Mouse (Mus musculus) right cerebral cortex, adult 2 months (tissue): Measurements from ENCODE around the gene Lck.
A peak's percentile ranks its signal among the peaks of the same experiment; 100 is the strongest.

Experiments
- DNase-seq, 2 experiments: peaks; one replicate each; pipeline ENCODE4 v3.0.0; 2021 to 2022; ENCODE audit warnings: low spot score in 2 of 2

The Lck gene

DNA sequence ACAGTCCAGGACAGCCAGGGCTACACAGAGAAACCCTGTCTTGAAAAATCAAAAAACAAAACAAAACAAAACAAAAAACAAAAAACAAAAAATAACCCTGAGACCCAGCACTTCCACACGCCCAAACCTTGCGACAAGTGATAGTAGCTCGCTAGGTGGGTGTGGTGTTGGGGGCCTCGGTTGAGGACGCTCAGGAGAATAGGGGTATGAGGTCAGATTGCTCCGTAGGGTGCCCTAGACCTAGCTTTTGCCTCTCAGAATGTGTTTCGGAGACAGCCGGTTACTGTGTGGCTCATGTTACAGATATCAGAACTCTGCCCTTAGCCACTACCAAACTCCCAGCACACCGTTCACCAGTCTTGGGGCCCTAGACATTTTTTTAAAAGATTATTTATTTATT lies 12.3 kb upstream of the Lck start:
- no peak for DNase-seq

GRCm38 (mm10) chr4:129584884-129585608 lies 11.6 kb upstream of the Lck start:
- peak; percentile 80 to 91 for DNase-seq

DNA sequence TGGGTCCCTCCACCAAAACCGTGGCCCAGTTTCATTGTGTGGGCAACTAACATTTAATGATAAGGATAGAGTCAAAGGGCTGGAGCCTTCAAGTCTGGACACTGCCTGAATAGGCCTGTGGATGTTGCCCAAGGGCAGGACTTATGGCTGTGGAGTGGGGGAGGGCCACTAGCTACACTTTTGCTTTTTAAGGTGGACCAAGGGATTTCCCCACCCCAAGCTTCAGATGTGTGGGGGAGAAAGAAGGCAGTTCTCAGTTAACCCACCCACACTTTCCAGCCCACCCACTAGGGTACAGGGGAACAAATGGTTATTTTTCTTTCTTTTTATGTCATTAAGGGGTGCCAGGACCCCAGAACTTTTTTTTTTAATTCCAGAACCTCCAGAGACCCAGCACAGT lies 10.9 kb upstream of the Lck start:
- no peak for DNase-seq

DNA sequence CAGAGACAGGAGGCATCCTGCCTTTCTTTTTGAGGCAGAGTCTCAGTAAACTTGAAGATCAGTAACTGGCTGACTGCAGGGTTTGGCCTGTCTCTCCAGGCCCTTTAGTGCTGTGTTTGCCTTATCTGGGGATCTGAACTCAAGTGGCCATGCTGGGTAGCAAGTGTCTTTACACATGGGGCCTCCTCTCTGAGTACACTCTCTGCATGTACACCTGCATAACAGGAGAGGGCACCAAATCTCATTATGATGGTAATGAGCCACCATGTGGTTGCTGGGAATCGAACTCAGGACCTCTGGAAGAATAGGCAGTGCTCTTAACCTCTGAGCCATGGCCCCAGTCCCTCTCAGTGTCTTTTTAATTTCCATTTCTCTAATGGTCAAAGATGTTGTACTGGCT lies 8.8 kb upstream of the Lck start:
- DNase-seq = no peak

DNA sequence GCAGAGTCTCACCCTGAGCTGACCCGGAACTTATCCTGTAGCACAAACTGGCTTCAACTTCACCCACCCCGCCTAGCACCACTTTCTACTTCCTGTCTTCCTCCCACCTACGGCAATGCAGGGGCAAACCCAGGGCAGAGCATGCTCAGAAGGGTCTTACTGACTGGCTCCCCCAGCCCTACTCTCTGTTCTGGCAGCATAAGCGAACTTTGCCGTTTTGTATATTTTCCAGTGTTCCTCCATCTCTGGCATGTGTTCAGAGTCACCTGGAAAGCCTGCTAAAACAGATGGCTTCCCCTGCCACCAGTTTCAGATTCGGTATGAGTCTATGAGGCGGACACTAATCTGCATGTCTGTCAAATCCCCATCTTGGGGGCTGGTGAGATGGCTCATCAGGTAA lies 6.9 kb upstream of the Lck start:
- DNase-seq = no peak

DNA sequence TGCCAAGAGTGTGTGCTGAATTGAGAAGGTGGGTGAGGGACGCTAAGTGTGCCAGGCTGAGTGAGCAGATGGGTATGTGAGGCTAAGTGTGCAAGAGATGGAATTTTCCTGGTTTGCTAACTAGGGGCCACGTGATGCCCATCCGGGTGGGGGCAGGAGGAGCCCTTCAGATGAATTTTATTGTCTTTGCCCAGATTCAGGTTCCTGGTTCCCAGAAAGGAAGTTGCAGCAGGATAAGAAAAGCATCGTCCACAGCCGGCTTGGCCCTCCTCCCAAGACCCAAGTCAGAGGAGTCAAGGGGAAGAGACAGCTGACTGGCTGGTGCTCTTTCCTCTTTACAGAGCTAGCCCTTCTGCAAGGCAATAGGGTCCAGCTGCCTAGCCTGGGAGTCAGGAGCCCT lies 5.0 kb upstream of the Lck start, which contains the start of gene Fam167b:
TSS of gene Fam167b (minus strand) at position 84 of the 400 bp plus-strand sequence.
- DNase-seq = no peak

GRCm38 (mm10) chr4:129577688-129578087 lies 4.2 kb upstream of the Lck start:
- DNase-seq = no peak

- peak; percentile 44 to 46 for DNase-seq
These were observed 3.5 kb upstream of the Lck start for GRCm38 (mm10) chr4:129576863-129577491.

DNA sequence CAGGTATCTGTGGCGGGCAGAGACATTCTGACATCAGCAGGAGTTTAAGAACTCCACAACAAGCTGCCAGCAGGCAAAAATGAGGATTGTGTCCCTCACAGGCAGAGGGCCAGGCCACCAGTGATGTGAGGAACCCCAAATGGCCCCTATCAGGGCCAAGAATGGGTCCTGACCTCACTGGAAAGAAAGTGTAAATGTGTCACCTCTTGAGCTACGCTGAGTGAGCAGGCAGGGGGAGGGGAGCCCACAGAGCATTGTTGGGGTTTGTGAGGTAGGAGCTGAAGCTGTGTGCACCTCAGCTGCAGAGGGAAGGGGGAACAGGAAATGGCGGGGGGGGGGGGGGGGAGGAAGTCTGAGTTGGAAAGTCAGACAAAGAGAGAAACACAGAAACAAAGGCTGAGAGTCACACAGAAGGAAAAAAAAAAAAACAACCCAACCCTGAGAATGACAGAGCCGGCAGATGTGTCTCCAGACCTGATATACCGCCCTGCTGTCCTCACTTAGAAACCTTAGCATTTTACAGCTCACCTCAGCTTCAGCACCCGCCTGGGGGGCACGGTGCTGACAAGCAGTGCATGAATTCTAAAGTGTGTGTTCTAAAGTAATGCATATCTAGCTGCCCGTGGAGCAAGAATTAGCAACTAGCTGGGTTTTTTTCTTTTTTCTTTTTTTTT lies 1.9 kb upstream of the Lck start:
- no peak for DNase-seq

DNA sequence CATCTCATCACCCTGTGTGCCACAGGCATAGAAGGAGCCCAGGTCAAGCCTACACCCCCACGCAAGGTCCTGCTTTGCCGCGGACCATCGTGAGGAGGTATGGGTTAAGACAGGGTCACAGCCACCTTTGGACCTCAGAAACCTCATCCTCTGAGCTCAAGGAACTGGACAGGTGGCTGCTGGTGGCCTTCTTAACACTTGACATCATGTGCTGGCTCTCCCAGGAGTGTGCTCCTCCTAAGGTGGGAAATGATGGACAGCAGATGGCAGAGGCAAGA lies 409 bp downstream of the Lck start:
- no peak for DNase-seq

- DNase-seq = no peak
These were observed 977 bp downstream of the Lck start for GRCm38 (mm10) chr4:129572236-129573092.

DNA sequence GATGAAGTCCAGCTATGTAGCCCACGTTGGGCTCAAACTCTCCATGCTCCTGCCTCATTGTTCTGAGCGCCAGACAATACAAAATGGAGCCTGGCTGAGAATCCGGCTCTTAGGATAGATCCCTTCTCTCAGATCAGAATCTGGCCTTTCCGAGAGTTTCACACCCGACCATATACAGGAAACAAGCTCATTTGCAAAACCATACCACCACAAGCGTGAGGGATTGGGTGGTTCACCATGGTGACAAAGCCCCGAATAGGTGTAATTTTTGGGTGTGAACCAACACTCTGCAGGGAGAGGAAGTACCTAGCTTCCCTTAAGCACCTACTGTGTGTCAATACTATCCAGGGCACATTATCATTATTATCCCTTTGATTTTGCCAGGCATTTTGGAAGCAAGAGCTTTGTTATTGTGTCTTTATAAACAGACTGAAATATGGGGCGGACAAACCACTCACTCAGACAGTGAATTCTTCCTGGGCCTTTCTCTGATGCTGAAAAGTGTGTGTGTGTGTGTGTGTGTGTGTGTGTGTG lies 1.8 kb downstream of the Lck start:
- no peak for DNase-seq

DNA sequence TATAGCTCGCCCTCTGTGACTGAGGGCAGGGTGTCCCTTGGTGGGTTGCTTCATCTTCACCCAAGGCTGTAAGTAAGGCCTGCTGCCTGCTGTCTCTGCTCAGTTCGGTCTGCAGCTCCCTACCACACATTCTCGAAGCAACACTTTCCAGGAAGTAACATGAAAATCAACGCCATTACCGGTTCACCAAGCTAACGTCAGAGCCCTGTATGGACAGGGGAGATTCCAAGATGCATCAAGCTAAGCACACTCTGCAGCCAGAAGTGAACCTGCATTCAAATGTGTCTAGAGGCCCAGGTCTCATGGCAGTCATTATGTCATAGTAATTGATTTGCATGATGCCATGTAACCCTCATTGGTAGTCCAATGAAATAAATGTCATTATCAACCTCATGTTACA lies 3.4 kb downstream of the Lck start:
- DNase-seq = no peak

DNA sequence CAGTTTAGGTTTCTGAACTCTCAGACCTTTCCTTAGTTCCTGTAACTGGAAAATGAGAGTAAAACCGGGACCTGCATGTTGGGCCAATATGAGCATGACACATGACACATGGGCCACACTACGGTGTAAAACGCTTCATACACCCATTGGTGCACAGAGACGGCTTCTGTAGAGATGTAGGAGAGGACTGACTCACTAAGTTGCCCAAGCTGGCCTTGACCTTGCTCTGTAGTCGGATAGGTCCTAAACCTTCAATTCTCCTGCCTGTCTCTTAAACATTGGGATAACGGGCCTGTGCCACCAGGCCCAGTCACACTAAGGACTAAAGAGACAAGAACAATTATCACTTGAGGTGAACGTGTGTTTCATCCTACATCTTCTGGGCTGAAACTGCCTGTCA lies 5.1 kb downstream of the Lck start:
- DNase-seq = no peak

DNA sequence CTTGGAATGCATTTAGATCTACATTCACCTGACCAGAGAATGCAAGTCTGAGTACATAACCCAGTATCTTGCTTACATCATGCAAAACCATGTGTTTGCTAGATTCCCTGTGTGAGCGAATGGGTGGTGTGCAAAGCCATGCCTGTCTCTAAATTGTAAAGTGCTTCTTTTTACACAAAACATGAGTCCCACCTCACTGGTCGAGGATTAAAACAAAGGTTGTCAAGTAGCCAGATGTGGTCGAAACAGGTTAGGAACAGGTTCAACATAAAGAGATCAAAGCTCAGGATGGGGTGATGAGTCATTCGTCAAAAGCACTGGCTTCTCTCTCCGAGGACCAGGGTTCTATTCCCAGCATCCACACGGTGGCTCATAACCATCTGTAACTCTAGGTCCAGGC lies 8.3 kb downstream of the Lck start:
- no peak for DNase-seq

GRCm38 (mm10) chr4:129563718-129564117 lies 9.7 kb downstream of the Lck start:
- no peak for DNase-seq

GRCm38 (mm10) chr4:129561184-129561583 lies 12.3 kb downstream of the Lck start:
- DNase-seq = no peak

DNA sequence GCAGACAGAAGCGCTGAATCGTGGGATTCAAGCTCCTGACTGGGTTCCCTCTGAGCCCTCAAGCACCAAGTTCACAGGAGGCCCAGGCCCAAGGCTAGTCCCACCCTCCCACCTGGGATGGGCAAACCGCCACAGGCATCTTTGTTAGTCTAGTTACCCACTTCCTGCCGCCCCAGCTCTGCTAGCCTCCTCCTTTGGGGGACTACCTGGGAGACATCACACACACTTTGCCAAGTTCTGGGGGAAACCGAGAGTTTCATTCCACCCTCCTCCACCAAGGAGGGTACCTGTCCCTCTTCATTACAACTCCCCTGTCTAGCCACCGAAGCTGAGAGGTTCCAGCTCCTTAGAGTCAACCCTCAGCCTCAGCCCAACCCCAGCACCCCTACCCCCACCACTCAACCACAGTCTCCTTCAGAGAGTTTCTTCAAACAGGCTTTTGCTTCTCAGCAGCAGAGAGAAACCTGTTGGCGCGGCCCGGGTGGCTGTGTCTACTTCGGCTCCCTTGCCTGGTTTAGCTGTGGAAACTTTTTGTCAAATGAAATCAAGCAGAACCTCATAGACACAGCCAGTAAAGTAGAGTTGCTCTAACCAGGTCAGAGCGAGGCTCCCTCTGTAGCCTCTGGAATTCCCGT lies 15.0 kb downstream of the Lck start:
- DNase-seq = no peak

GRCm38 (mm10) chr4:129557256-129557808 lies 16.1 kb downstream of the Lck start:
- no peak for DNase-seq

DNA sequence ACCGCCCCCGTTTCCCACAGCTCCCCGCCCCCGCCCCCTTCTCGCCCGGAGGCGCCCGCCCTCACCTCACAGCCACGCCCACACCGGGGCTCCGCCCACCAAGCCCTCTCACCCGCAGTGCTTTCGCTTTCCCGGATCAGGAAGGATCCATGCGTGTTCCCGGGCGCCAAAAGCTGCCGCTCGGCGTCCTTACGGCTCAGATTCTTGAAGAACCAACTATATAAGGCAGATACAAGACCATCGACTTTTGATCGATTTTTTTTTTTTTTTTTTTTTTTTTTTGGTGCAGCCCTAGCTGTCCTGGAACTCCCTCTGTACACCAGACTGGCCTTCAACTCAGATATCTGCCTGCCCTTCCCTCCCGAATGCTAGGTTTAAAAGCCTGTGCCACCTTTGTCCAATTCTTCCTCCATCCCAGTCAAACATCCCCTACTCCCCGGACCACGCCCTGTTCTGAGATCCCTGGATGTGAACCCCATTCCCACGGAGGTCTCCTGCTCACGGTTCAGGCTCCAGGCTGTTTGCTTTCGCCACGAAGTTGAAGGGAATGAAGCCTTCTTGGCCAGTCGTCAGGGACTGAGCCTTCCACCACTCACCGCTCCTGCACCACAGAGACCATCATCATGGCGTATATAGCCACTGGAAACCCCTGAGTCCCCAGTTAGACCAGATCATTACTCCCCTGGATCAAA lies 16.8 kb downstream of the Lck start:
- DNase-seq = peak; percentile 69 to 74
